Mouse (Mus musculus): ENCODE measurements around the gene Ndufv3.
"Not testable (repeated sequence)": the region's sequence is repeated elsewhere in the genome, so short reads cannot be mapped to it uniquely, and the experiment has no call there.

The Ndufv3 gene

DNA sequence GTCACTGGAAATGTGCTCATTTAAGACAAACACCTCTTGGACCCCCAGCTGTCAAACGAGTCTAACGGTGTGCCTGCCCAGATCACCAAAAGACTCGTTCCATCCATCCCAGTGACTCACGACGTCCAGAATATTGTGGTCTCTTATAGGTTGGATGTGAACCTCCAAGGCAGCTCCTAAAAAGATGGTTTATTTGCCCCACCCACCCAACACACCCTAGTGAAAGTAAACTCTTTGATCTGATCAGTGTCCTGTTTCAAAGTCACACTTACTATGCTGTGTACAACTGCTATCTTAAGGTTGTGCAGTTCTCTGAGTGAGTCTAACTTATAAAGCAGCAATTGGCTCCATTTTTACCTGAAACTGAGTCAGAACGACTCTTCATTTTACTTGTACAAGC lies 7.3 kb upstream of the Ndufv3 start:
- DNase-seq: no peak

DNA sequence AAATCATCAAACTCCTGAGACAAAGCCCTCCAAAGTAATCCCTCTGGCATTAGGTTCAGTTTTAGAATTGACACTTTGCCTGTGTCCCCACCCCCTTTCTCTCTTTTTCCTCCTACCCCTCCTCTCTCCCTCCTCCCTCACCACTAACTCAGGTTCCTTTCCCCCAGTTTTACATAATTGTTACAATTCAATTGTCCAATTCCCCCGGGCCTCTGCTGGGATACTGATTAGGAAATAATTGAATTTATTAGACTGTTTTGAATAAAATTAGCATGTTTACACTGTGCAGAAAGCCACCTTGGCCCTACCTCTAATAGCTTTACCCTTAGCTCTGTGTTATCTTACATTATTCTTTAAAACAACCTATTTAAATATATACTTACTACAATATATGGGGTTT lies 5.2 kb upstream of the Ndufv3 start:
- DNase-seq: no peak

DNA sequence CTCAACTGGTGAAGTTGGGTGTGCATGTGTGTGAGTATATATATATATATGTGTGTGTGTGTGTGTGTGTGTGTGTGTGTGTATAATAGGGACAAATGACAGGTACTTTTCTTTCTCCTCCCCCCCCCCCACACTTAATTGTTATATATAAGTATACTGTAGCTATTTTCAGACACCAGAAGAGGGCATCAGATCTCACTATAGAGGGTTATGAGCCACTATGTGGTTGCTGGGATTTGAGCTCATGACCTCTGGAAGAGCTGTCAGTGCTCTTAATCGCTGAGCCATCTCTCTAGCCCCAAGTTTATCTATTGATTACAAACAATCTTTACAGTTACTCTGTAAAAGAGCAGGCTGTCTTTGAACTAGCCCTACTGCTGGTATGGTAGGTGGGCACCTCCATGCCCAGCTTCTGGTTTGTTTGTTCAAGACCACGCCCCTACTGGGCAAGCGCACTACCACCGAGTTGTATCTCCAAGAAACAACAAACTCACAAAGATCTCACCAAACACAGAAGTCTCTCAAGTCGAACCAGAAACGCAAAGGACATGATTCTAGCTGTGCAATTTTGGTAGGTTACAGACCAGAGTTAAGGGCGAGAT lies 470 bp upstream of the Ndufv3 start:
- DNase-seq: no peak

DNA sequence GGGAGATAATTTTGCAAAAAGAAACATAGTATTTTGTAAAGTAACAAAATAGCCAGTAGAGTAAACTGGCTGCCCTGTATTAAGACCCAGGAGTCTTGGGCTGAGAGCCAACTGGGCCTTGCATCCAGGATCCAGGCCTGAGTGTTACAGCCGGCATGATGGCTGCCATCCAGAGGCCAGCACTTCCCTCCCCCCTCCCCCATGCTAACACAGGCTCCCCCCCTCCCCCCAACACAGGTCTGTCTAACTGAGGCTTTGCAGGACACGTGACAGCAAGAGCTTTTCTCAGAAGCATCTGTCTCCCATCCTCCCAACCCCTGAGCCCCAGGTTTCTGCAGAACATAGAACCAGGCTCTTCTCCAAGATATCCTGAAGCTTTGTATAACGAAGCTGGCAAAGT lies 980 bp downstream of the Ndufv3 start:
- DNase-seq: peak; percentile 84

DNA sequence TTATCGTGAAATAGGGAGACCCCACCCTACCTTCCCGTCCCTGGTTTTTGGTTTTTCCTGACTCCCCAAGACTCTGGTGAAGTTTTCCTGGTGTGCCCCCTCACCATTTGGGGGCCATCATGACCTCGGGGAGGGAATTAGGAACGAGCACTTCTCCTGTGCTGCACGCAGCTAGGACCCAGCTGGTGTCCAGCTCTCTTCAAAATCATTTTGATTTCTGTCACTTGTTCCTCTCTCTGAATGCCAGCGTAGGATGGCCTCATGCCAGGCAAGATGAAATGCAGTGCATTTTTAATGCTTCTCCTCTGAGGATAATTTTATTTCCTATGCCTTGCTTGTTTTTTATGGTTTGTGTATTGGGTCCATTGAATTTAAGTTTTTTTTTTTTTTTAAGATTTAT lies 2.0 kb downstream of the Ndufv3 start:
- no peak for DNase-seq

DNA sequence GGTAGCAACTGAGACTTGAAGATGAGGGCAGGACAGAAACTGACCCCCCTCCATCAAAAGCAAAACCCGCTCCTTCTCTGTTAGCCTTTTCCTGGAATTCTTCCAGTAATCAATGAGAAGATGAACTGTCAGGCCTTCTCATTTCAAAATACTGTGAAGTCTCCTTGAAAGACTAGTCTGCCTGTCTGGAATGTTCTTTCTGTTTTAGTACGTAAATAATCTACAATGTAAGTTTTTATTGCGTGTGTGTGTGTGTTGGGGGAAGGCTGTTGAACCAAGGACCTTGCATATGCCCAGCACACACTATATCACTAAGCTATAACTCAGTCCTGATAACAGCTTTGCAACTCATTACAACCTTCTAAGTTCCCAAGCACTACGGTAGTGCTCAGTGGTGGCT lies 5.2 kb downstream of the Ndufv3 start:
- DNase-seq: no peak

DNA sequence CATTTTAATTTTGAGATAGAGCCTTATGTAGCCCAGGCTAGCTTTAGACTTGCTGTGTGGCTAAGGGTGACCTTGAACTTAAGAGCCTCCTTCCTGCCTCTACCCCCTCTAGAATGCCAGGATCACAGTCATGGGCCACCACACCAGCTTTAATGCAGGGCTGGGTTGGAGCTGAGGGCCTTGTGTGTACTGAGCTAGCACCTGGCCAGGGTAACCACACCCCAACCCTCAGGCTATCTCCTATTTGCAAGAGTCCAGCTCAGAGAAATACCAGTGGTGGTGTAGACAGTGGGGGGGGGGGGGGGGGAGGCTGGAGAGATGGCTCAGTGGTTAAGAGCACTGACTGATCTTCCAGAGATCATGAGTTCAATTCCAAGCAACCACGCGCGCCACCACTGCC lies 5.9 kb downstream of the Ndufv3 start:
- no peak for DNase-seq

DNA sequence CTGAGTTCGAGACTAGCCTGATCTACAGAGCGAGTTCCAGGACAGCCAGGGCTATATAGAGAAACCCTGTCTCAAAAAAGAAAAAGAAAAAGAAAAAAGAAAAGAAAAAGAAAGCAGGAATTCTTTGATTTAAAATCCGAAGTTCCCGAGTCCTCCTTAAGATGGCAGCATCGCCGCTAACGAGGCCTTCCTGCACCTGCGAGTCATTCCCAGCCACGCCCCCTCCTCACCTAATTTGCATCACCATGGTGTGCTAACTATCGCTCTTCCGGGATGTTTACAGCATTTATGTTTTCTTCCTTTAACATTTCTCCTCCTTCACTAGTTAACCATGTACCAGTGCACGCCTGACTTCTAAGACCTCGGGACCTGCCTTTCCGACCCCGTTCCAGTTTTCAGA lies 9.4 kb downstream of the Ndufv3 start:
- DNase-seq: peak; percentile 79

DNA sequence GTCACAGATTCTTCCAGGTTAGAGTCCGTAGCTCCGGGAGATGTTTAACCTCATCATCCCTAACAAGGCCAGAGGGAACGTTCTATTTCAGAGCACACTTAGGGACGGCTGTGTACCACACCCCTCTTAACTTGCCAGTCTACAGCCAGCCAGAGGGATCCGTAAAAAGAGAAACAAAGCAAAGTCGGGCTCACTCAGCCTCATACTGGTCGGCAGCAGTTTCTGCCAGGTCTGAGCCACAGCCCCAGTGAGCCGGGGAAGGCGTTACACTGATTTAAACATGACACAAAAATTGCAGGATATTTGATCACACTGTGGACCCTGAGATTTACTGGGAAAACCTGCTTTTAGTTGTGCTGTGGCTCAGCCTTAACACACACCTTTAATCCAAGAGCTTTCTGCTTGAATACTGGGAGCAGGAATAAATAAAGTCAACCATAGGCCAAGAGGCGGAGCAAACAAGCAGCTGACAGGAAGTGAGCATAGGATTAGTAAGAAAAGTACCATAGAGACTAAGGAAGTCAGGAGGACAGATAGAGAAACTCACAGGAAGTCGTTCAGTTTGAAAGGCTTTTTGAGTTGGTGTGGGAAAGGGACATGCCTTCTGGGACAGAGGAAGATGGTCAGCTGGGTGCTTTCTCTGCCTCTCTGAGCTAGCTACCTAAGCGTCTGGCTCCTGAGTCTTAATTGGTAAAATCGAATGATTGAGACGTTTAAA lies 11.7 kb downstream of the Ndufv3 start:
- no peak for DNase-seq

DNA sequence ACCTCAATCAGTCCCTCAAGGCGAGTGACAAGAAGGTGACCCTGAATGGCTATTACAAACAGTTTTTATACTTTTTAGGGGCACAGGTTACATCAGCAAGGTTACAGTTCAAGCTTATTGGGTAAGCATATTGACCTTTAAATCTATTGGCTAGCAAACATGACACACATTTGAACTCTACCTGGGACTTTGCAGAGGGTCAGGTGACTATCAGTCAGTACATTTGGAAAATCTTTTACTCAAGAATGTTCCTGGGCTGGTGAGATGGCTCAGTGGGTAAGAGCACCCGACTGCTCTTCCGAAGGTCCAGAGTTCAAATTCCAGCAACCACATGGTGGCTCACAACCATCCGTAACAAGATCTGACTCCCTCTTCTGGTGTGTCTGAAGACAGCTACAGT lies 12.4 kb downstream of the Ndufv3 start:
- DNase-seq: not testable (repeated sequence)

DNA sequence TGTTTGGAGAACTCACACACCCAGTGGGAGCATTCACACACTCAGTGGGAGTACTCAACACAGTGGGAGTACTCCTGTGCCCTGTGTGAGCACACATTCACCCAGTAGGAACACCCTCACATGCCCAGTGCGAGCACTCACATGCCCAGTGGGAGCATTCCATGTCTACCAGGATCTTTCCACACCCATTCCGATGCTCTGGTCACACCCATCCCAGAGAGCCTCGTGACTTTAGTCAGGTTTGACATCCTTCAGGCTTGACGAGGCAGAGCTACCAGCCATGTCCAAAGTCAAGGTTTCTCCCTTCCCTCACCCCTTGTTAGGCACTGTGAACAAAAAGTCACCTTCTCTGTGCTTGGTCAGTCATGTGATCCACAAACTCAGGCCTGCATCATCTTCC lies 15.4 kb downstream of the Ndufv3 start:
- no peak for DNase-seq

DNA sequence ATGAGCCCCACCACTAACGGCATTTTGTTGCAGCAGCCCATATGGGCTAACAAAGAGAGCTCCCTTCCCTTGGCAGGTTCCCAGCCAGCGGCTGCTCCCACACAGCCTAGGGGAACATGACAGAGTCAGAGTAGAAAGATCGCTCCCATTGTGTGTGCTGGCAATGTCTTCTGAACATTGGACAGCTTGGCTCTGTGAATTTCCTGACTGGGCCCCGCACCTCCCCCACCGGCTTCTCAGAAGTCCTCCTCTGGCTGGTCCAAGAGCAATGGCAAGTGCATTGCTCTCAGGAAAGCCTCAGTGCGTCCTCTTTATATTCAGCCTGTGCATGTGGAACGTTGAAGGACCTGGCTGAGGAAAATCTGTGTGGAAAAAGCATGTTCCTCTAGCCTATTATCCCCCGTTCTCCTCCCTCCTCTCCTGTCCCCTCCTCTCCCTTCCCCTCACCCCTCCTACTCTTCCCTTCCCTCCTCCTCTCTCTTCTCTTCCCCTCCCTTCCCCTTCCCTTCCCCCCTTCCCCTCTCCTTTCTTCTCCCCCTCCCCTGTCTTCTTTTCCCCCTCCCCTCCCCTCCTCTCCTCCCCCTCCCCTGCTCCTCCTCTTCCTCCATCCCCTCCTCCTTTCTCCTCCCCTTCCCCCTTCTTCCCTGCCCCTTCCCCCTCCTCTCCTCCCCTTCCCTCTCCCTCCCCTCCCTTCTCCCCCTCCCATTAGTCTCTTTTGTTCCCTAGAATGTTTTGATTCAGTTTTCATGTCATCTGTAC lies 16.1 kb downstream of the Ndufv3 start:
- DNase-seq: peak; percentile 85

DNA sequence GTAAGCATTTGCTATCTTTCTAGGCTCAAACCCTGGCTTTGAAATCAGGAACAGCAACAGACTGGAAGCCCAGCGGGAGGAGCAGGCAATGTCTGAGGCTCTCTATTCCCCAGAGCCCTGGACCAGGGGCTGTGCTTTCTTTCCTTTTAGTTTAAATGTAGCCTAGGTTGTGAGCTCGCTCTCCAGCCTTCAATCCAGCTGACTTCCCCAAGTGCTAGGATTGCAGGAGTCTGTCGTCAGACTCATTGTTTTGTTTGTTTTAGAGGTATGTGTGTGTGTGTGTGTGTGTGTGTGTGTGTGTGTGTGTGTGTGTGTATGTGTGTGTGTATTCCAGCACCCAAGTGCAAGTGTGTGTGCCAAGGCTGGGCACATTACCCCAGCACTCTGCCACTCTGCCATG lies 20.2 kb downstream of the Ndufv3 start:
- DNase-seq: no peak

DNA sequence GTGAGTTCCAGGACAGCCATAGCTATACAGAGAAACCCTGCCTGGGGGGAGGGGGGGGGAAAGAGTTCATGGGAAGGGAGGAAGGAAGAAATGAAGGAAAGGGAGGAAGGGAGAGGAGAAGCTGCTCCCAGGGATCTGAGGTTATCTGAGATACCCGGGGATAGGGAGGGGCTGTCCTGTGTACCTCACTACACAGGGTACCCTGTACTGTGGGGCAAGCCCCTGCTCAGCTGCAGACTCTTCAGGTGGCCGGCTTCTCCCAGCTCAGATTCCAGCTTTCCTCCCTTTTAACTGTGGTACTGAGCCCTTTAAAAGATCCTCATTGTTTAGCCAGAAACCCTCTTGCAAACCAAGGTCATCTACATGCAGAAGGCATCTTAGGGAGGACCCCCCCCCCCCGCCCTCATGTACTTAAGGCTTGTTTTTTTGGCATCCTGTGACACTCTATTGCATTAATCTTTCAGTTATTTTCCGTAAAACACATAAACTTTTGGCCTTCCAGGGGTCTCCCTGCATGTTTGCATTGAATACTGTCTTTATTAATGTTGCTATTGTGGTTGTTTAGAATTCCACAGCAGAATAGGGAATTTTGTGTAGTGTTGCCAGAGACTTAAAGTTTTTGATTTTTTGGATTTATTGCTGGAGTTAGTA lies 21.0 kb downstream of the Ndufv3 start:
- no peak for DNase-seq

DNA sequence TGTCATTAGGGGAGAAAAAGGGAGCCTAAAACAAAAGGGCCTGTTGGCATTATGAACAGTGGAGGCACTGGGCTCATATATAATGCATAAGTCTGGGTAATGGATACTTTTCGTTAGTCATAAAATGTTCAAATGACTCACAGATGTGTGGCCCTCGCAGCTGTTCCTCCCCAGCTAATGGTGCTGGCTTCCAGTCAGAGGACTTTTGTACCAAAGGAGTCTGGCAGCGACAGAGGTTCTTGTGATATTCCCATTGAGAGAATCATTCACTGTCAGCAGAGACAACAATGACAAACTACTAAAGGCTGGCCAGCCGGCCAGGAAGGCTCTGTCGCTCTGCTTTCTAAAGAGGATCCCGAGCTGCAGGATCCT lies 21.5 kb downstream of the Ndufv3 start:
- peak; percentile 43 for DNase-seq

DNA sequence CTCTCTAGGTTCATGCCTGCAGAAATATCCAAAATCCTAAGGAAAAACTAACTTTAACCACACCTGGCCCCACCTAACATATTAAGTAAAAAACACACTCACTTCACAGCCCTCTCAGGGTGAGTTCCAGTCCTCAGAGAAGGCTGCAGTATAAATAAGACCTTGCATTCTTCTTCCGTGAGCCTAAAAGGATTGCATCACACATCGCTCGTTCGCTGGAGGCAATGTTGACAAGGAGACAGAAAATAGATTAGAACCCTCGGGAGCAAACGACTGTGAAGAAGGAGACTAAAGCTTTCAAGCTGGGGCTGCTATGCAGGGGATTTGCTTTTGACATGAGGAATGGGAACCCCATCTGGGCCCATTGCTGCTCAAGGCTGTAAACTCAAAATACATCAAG lies 23.7 kb downstream of the Ndufv3 start:
- no peak for DNase-seq

DNA sequence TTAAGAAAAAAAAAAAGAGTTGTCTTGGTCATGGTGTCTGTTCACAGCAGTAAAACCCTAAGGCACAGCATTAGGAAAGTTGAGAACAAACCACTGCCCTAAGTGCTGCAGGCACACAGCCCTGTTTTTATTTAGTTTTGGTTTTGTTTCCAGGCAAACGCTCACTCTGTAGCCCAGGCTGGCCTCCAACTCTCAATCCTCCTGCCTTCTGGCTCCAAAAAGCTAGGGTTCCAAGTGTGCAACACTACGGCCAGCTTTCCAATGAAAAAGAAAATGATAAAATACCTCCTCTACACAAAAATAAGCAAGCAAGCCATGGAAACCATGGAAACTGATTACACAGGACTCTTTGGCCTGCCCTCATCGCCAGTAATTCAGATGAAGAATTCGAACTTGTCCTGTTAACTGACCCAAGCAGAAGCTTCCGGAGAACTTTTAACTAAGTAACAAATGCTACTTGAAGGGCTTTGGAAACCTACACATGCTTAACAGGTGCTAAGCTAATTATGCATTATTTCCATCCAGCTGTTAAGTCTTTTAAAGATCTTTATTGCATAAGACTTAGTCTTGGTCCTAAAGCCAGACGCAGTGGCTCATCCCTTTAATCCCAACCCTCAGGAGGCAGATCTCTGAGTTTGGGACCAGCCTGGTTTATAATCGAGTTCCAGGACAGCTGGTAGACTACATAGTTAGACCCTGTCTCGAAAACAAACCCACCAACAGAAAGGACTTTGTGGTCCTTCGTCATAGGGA lies 26.7 kb downstream of the Ndufv3 start:
- DNase-seq: no peak

DNA sequence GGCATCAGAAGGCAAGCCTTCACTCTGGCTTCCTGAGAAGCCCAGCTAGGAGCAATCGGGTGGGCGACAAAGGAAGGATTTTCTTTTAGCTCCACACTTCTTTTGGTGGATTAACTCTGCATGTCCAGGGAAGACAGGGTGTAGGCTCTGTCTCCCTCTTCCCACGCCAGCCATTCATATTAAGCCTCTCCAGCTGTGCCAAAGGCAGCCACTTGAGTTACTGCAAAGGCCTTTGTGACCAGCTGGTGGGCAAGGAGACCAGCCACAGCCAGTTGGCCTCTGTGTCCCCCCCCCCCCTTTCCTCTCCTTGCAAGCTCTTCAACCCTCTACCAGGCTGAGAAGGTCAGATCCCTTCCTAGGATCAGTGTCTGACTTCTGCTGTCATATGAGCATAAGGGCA lies 28.1 kb downstream of the Ndufv3 start:
- DNase-seq: no peak

DNA sequence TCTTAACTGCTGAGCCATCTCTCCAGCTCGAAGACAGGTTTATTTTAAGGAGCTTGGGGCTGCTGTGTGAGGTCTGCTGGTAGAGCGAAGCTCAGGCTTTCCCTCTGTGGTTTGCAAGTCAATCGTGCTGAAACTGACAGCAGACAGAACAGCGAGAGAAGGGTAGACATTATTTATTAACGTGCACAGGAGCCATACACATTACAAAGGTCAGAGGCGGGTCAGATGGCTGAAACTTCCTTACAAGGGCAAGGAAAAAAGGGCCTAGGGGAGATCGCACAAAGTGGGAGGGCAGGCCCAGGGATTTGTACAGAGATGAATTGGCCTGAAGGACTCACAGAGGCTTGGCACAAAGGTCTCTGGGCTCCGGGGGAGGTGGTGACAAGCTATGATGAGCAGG lies 29.5 kb downstream of the Ndufv3 start:
- no peak for DNase-seq

DNA sequence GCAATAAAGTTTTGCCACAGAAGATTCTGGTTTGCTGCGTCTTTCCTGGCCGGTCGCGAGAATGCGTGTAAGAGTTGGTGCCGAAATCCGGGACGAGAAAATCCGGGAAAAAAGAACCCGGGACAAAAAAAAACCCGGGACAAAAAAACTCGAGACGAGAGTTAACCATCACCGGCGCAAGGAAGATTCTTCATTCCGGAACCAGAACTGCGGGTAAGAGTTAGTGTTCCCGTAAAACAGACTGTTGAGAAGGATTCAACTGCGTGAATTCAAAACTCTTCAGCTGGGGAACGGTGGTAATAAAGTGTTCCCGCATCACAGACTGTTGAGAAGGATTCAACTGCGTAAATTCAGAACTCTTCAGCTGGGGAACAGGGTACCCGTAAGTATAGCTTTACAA lies 32.7 kb downstream of the Ndufv3 start:
- not testable (repeated sequence) for DNase-seq

DNA sequence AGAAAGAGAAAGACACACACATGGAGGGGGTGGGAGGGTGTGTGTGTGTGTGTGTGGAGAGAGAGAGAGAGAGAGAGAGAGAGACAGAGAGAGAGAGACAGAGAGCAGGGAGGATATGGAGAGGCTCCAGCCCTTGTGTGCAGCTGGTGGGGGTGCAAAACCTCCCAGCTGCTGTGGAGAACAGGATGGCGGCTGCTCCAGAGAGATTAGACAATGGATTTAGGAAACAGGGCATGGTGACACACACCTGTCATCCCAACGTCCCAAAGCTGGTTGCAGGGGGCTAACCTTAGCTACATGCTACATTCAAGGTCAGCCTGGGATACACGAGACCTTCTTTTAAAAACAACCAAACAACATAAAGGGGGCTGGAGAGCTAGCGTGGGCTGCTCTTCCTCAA lies 36.3 kb downstream of the Ndufv3 start:
- DNase-seq: peak; percentile 52

DNA sequence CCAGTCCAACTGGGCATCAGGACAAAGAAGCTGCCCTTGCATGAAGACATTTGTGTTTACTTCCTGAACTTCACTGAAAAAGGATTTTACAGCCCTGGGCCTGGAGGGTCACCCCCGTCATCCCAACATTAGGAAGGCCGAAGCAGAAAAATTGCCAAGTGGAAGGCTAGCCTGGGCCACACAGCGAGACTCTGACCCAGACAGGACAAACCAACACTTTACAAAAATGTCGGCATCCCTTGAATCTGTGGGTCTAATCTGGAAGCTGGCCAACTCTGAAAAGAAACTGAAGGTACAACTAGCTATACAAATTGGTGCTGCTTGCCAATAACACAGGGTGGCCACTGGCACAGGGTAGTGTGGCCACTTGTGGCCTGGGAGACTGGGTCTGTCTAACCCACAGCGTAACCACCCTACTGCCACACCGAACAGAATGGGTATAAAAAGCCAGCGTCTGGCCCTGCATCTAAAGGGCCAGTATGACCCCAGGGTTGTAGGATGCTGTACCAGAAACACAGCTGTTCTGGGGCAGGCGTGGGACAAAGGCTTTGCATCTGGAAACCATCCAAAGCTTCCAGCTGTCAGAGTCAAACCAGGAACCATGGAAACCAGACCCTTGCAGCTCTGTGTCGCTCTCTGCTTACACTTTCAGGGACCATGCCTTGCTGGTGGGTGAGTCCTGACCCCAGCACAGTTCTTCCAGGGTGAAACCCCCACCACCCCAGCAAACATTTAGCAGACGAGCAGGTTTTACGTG lies 37.4 kb downstream of the Ndufv3 start:
- peak; percentile 79 for DNase-seq
